Mouse (Mus musculus): ENCODE measurements around the gene Srek1ip1.

Gene Srek1ip1

DNA sequence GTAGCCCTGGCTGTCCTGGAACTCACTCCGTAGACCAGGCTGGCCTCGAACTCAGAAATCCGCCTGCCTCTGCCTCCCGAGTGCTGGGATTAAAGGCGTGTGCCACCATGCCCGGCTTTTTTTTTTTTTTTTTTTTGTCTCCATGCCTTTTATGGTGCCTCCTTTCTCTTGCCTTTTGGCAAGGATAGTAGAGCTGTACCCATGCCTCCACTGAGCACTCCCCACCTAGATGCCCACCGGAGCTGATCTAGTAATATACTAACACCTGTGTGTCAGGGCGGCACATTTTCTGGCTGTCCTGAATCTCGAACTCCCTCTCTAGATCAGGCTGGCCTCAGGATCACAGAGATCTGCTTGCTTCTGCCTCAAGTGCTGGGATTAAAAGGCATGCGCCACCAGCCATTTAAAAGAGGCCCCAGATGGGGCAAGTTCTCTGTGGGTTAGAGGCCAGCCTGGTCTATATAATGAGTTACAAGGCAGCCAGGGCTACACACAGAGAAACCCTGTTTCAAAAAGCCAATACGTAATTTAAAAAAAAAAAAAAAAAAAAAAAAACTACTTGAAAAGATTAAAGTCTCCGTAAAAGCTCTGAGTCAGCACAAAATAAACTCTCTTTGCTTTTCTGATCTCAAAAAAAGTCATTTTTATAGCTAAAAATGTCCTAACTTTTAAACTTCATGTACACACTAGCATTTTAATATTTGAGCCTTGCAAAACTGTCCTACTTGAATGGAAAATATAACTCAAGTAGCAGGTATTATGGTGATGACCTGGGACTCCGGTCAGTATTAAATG, 51.2 kb downstream of the Srek1ip1 start:
- DNase-seq (ENCODE audit: low spot score), result no peak

DNA sequence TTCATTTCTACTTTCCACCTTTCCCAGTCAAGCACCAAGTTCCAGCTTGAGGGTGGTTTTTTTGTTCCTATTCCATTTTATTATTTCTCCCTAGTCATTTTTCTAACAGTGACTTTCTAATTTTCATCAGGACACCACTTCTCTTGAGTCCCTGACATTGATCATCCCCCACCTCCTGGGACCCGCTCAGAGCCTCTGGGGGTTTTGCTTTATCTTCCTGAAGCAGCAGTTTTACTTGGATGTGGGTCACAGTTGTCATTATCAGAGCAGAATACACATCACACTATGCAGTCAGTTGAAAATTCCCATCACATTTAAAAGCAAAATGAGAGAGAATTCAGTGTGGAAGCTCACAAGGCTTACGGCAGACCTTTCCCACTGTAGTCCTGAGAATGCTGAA, 61.4 kb downstream of the Srek1ip1 start:
- DNase-seq (ENCODE audit: low spot score), result no peak

DNA sequence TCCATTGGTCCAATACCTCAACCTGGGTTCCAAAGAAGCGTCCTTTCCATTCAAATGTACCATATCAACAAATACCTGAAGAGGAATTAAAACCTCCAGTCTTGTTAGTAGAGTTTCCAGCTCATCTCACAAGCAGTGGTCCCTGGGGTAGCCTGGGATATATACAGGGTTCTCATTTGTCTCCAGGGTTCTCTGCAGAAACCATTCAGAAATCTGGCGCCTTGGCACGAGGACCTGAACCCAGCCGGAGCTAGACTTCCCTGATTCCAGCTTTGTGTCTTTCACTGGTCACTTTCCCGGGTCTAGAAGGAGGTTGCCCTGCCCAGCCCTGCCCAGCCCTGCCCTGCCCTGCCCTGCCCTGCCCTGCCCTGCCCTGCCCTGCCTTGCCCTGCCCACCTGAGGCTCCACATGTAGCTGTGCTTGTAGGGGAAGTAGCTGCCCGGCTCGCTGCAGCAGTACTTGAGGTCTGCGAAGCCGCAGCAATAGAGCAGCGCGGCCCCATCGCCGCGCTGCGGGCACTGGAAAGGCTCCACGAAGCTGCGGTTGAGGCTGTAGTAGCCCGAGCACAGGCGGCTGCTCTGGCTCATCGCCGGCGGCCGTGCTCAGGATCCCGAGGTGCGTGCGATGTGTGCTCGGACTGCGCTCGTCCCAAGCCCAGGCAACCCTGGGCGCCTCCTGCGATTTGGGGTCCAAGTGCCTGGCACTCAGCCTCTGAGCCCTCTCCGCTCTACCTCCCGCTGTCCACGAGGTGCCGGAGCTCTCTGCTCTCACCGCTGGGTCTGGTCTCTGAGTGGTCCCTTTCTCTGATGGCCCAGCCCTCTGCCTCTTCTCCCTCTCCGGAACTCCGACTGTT, 71.1 kb downstream of the Srek1ip1 start, which contains the start of gene Shisal2b:
Gene Shisal2b (minus strand): TSS at position 767 of the 853 bp plus-strand sequence.
- DNase-seq (ENCODE audit: low spot score), result peak; percentile 5

DNA sequence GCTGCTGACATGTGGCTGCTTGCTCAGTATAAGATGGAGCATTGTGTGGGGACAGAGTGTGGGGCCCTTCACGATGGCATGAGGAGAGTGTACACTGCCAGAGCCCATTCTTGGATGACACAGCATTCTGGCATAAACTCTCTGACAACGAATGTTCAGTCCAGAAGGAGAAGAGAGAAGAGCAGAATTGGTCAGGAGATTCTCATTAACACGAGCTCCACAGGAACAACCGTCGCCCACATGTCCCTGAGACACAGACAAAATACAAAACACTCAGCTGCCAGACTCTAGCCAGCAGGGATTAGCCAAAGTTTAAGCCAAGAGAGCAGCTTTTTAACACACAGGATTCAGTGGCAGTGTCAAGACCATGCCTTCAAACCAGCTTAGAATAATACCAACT, 74.4 kb downstream of the Srek1ip1 start:
- DNase-seq (ENCODE audit: low spot score), result no peak

DNA sequence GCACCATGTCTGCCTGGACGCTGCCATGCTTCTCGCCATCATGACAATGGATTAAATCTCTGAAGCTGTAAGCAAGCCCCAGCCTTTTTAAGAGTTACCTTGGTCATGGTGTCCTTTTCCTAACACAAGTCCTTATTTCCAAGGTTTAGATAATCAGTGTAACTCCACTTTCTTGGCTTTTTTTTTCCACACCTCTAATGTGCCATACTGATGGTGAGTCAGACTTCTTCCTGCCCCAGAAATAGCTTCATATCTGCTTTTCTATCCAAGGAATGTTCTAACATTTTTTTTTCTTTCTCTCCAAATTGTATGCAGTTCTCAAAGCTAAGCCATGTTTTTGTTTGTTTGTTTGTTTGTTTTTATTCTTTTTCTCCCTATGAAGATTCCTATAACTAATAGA, 77.6 kb downstream of the Srek1ip1 start:
- DNase-seq (ENCODE audit: low spot score), result no peak

DNA sequence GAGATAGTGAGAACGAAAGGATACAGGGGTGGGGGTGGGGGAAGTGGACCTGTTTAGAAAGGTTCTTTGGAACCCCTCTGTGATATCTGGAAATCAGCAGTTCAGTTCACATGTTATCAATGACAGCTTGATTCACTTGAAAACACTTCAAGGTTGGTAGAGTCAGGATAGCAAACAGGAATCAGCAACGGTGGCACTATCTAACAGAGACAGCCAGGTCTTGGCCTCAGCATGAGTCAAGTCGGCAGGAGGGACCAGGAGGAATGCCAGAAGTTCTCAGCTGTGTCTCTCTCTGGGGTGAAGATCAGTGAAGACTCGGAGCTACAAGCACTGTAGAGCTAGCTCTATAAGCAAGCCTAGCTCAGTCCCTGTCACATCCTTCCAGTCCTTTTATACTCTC, 86.2 kb downstream of the Srek1ip1 start:
- DNase-seq (ENCODE audit: low spot score), result no peak

DNA sequence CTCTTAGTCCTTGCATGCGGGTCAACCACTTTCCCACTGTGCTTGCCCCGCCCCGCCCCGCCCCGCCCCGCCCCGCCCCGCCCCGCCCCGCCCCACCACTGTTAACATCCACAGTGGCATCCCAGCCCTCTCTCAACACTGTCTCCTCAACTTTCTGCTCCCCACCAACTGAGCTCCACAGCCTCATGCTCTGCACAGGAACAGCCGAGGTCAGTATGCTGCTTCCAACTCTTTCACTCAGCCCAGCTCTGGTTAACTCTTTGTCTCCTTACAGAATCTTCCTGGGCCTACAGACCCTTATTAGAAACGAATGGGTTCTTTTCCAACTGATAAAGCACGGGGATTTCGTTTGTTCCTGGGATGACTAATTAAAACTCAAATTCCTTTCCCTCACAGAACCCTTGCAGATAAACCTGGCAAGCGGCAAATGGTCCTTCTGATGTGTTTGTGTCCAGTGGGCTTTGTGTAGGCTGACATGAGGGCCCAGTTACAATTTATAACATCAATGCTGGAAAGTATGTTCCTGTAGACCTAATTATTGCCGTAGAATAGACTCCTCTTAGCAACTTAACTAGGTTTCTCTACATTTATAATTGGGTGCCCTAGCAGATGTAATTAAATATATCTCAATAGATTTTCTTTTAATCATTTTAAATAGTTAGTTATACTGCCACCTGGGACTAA, 91.4 kb downstream of the Srek1ip1 start:
- no peak for DNase-seq (ENCODE audit: low spot score)

DNA sequence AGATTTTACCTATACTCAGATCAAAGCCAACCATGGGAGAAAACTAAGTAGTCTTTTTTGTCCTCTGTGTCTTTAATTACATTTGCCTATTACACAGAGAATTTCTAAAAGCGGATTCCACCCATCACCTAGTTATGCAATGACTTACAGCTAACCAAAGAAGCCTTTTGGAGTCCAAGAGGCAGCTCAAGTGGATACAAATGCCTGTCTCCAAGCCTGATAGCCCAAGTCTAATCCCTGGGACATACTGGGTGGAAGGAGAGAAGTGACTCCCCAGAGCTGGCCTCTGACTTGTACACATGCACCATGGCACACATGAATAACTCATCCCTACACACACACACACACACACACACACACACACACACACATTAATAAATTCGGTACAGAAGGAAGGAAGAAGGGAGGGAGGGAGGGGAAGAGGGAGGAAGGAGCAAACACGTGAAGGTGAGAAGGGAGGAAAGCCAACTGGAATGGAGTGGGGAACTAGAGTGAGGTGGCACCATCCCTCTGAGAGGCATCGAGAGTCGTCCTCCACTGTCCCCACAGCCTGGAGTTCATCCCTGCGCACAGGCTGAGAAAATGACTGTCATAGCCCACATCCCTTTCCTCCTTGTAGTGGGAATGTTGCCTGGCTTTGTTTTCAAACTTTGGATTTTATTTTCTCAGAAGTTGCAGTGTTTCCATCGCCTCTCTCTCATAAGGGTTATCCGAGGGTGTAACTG, 94.2 kb downstream of the Srek1ip1 start:
- no peak for DNase-seq (ENCODE audit: low spot score)

Measured in ovary, postnatal 14 days (tissue).